Mouse (Mus musculus) lung, adult 2 months (tissue): ENCODE measurements at regions not wholly inside any gene's neighbourhood (a gene's known extent, or its start where the extent isn't known, plus 50 kb on each side); places are given as distances from the start of the nearest gene placed in this dataset.

Experiments
- DNase-seq: peaks from one replicate; pipeline ENCODE4 v3.0.0; 2022
- H3K4me1 ChIP-seq: fragments of 200-500 bp; 2 replicates; pipeline ENCODE4 v1.6.1; 2011; ENCODE audit warnings: low read length; ENCODE audit not compliant: control insufficient read depth, insufficient read depth
- H3K4me3 ChIP-seq: fragments of 200-500 bp; replicated peaks from 2 replicates; pipeline ENCODE3; 2011; ENCODE audit warnings: low read depth, mild to moderate bottlenecking, control low read depth, low read length; ENCODE audit errors: extremely low read depth
- CTCF ChIP-seq: fragments of 200-500 bp; IDR thresholded peaks from 2 replicates; pipeline ENCODE4 v1.5.1; 2011; ENCODE audit warnings: mild to moderate bottlenecking, low read length, control low read depth; ENCODE audit not compliant: insufficient read depth
- POLR2A ChIP-seq: fragments of 200-500 bp; IDR thresholded peaks from 2 replicates; pipeline ENCODE4 v1.6.1; 2011; ENCODE audit warnings: low read depth, mild to moderate bottlenecking, control low read depth, low read length, borderline replicate concordance; ENCODE audit errors: extremely low read depth
- WGBS: fragments of 180-500 bp; shearing (Covaris S2); methylation state at CpG from one replicate; pipeline ENCODE4 v1.1.7; 2018; 5-methylcytosine and 5-hydroxymethylcytosine counted together

GRCm38 (mm10) chr10:46373715-46374475, 796.3 kb downstream of the Hace1 start:
- no peak for DNase-seq
- Histone ChIP-seq H3K4me3 (no peak overlapping the region), H3K4me1 (no peaks in the 10 kb centered on the region)
- 66% methylated on average over 7 of the region's 7 CpGs for WGBS
- TF ChIP-seq POLR2A, result no peak
- TF ChIP-seq CTCF, result no peak

GRCm38 (mm10) chr10:46374646-46375045, 797.0 kb downstream of the Hace1 start:
- no peaks in the 10 kb centered on the region for H3K4me1 ChIP-seq
- WGBS, result 78% methylated on average over 3 of the region's 3 CpGs
- no peak for DNase-seq
- TF ChIP-seq CTCF, result no peak
- TF ChIP-seq POLR2A, result no peak
- no peak overlapping the region for H3K4me3 ChIP-seq

GRCm38 (mm10) chr10:46397089-46397488, 819.5 kb downstream of the Hace1 start:
- 63% methylated on average over 4 of the region's 4 CpGs for WGBS
- TF ChIP-seq POLR2A, result no peak
- TF ChIP-seq CTCF, result no peak
- no peak for DNase-seq
- Histone ChIP-seq H3K4me1 (no peaks in the 10 kb centered on the region), H3K4me3 (no peak overlapping the region)

GRCm38 (mm10) chr10:46403883-46404282, 826.3 kb downstream of the Hace1 start:
- Histone ChIP-seq H3K4me3 (no peak overlapping the region), H3K4me1 (no peaks in the 10 kb centered on the region)
- no peak for DNase-seq
- WGBS, result 64% methylated on average over 2 of the region's 2 CpGs
- TF ChIP-seq POLR2A (no peak), CTCF (no peak)
